Mouse (Mus musculus): Measurements from ENCODE around the gene Dtx4.
"Not testable (repeated sequence)": the region's sequence is repeated elsewhere in the genome, so short reads cannot be mapped to it uniquely, and the experiment has no call there.

Gene Dtx4

DNA sequence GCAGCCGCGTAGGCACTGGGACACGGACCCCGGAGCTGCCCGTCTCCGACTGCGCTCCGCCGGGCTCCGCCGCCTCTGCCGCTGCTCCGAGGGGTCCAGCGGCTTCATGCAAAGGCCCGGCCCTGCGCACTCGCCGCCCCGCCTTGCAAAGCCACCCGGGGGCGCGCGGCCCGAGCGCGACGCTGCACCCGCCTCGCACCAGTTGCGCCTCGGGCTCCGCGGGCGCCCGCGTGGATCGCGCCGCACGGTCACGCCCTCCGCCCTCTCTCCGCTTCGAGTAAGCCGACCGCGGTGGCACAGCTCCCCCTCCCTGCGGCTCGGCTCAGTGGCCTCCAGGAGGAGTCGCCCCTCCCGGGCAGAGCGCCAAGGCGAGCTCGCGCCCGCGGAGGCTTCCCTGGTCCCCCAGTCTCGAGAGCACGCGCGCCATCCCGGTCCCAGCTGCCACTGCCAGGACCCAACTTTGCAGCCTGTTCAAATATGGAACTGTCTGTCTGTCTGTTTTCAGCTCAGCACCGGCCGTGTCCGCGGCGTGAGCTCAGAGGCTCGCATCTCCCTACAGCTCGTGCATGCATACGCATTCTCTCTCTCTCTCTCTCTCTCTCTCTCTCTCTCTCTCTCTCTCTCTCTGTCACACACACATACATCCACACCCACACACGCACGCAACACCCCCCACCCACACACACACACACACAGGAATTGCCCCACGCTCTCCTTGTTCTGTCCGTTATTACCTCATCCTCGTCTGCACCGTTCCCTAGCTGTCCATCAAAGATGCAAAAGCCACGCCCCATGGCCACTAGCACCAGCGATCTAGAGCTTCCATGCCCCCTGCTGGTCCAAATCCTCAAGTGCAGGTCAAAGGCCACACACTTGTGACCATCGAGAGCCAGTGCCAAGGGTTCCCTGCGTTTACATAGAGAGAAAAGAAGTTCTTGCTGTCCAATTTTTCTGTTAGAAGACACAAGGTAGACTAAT lies at the start of gene Dtx4:
Gene Dtx4 (minus strand): TSS at position 85 of the 978 bp plus-strand sequence.
- peak; percentile 97 for DNase-seq

DNA sequence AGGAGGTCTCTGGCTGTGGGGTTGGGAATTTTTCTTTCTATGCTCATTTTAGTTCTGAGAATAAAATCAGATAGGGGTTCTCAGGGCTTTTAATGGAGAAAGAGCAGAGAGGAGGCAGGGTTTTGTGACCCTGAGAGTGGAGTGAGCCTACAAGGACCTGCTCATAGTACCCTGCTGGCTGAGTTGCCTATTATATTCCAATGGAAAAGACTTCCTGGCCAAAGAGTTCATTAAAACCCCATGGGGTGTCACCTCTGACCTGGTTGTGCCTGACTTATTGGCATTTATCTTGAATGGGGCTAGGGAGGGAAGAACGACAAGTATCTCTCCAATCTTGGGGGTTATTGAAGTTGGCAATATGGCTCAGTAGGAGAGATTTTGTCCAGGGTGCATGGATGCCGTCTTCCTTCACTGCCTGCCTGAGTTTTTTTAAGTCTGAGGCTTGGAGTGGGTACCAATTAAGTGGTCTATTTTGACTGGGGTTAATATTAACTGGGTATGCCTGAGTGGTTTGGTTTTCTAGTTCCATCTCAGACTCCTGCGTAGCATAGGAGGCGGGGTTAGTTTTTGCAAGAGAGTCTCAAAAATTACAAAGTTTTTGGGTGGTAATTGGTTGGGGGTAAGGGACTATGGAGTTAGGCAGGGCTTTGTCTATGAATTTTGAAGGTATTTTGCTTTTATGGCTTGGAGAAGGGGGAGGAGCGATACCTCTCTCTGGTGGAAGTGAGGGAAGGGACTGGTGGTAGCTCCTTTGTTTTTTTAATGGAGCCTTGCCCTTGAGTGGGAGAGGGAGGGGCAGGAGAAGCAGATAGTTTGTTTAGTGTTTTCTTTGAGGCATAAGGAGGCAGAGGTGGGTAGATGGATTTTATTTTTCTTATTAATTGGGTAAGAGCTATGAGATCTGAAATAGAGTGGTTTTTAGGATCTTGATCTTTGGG lies 49.0 kb upstream of the Dtx4 start:
- DNase-seq, result no peak

DNA sequence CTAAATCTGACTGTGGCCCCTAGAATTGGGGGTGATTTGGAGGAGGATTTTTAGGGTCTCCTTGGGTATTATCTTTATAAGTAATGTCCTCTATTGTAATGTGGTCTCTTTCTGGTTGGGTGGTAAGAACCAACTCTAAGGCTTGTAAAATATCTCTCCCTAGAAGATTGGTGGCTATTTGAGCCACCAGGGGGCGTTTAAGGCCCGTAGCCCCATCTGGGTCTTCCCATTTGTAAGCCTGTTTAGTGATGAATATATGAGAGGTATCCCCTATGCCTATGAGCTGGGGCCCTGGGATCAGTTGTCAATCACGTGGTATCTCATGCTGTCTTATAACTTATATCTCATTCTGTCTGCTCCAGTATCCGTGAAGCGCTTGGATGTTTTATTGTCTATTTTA lies 47.9 kb upstream of the Dtx4 start:
- DNase-seq, result no peak

DNA sequence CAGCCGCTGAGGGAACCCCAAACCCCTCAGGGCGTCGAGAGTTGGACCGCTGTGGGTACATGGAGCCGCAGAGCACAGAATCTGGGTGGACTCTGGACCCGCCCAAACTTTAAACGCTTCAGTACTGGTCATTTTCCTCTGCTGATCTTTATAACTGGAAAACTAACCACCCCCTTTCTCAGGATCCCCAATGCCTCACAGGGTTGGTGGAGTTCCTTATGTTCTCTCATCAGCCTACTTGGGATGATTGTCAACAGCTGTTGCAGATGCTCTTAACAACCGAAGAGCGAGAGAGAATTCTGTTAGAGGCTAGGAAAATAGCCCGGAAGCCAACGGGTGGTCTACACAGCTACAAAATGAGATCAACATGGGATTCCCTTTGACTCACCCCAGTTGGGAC lies 44.2 kb upstream of the Dtx4 start, which contains the start of gene Fam111a:
Gene Fam111a (plus strand): TSS at position 301 of the 400 bp plus-strand sequence.
- DNase-seq, result not testable (repeated sequence)

DNA sequence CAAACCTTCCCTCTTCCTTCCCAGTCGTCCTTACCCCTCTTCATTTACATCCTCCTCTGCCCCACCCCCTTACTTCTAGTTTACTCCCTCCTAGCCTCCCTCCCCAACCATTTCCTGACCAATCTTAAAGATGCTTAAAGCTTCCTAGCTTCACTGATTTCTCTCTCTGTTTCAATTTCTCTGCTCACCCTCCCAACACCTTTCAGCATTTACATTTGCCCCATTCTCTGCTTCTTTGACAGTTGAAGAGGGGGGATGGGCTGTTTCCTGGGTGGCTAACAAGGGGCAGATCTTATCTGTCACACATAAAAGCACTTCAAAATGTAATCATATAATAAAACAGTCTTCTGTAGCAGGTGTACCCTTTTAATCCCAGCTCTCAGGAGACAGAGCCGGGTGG lies 40.4 kb upstream of the Dtx4 start:
- no peak for DNase-seq

DNA sequence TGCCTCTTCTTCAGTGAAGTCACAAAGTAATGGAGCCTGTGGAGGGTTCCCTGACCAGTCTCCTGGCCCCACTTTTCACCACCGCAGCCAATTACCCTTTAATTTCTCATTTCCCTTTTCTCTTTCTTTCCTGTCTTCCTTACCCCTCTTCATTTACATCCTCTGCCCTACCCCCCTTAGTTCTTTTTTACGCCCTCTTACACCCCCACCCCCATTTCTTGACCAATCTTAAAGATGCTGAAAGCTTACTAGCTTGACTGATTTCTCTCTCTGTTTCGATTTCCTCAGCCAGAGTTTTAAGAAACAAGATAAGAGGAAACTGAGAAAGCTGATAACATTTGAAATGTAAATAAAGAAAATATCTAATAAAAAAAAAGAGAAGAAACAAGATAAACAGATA lies 39.5 kb upstream of the Dtx4 start:
- DNase-seq, result no peak

DNA sequence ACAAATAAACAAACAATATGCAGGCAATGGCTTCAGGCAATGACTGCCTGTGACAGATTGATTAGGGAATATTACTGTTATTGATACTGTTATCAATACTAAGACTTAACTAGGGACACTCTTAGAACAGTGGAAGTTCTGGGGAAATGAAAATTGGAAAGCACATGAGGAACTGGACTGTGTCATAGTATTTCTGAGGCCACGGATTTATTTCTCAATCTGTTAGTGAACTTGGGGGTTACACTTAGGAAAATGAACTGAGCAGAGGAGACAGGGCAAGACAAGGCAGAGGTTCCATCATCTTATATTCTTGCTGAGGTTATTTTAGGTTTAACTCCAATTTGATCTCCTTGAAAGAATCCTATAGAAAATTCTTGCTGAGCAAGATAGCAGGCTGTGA lies 38.7 kb upstream of the Dtx4 start:
- no peak for DNase-seq

DNA sequence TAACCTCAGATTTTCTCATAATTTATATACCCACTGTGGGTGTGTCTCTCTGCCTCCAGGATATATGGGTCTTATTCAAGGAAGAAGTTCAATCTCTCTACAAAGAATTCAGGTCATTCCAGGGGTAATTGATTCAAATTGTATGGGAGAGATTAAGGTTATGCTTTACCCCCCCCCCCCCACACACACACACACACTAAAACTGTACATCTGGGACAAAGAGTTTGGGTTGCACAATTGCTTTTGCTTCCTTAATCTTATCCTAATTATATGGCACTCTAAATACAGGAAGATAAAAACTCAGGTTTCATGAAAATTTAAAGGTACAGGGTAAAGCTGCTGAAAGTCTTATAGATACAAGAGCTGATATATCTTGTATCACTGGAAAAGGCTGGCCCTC lies 35.9 kb upstream of the Dtx4 start:
- DNase-seq, result no peak

DNA sequence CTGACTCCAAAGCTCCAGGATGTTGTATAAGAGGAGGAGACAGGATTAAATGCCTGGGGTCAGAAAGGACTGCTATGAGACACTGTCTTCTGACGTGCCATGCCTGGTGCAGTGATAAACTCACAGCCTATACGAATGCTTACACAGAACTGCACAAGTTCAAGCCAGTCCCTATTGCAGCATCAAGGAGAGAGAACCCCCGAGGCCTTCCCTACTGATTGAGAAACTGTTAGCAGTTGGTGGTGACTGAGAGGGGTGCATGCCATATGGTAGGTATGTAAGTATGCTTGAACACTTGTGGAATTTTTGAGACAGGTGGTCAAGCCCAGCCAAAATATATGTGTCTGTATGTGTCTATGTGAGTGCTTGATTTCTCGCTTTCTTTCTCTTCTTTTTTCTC lies 22.1 kb upstream of the Dtx4 start:
- DNase-seq, result no peak

DNA sequence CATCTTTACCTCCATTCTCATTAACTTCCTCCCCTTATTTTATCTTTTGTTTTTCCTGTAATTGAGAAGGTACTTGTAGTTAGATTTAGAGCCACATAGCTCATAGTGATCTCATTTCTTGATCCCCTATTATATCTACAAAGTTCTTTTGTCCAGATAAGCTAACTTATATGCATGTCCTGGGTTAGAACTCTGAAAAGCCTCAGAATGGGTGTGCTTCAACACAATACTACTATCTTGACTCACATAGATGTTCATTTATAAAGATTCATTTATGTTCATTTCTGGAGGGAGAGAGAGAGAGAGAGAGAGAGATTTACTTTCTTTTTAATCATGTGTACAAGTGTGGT lies 17.3 kb upstream of the Dtx4 start:
- no peak for DNase-seq

DNA sequence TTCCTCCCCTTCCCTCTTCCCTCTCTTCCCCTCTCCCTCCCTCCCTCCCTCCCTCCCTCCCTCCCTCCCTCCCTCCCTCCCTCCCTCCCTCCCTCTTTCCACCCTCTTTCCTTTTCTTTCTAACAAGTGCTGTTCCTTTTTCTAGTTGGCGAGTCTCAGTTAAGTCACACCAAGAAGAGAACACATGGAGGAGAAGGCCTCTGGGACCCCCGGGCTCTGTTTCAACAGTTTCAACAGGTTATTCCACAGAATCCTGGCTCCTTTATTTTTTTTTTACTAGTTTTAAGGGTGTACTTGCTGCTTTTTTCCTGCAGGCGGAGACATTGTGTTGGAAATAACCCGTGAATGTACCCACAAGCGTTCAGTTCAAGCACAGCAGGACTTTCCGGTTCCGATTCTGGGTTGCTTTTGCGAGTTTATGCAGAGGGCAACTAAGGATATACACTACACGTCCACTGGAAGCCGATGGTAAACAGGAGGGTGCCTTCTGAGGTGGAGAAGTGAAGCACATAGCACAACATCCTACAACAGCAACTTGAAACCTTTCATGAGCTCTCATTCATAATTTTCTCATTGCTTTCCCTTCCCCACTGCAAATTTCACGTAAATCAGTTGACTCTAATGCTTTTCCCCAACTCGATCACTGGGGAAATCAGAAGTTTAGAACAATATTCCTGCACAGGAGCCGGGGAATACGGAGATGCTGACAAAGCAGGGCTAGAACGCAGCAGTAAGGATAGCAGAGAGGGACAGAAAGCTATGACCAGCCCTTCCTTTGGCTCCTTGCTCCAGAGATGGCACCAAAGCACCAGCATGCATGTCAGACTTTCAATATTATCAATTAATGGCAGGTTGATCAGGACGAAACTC lies 16.7 kb upstream of the Dtx4 start:
- peak; percentile 68 for DNase-seq

DNA sequence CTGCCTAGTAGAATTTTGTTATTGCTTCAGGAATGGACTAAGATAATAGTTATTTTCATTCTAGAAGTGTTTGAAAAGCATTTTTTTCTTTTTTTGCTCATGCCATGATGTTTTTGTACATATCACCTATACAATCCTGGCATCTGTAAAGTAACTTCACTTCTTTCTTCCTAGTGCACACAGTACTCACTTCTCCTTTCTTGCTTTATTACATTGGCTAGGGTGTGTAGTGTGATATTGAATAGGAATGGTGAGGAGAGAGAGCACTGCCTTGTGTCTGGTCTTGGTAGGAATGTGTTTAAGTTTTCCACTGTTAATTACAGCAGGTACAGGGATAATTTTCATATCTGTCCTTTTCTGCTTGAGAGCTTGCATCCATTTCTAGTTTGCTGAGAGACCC lies 13.4 kb upstream of the Dtx4 start:
- no peak for DNase-seq

DNA sequence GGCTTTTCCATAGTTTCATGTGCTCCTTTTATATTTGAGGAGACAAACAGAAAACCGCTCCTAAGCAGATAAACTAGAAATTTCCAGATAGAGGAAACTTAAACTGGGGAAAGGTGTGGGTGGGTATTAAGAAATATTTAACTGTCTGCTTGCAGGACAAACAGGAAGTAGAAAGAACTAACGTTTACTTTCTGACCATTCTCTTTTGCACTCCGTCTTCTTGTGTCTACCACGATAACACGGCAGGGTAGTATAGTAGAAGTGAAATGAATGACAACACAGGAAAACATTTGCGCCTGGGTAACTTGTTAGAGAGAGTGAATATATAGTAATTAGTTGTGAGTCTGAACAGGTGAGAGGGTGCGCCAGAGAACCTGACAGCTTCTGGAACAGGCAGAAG lies 1.5 kb upstream of the Dtx4 start:
- no peak for DNase-seq

DNA sequence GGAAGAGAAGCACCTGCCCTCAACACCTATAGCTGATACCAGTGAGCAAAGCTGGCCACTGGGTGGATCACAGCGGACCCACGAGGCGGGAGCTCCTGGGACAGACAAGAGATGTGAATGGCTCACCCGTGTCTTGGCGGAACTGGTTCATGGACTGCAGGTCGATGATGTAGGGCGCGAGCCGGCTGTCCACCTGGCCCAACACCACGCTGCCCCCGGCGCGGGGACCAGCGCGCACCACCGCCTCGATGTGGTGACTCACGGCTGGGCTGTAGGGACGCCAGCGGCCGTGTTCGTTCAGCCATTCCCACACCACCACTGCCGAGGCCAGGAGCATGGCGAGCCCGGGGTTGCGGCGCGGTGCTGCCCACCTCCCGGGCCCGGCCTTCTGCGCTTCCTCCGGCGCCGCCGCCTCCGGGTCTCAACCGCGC lies 358 bp downstream of the Dtx4 start:
- peak; percentile 68 for DNase-seq

DNA sequence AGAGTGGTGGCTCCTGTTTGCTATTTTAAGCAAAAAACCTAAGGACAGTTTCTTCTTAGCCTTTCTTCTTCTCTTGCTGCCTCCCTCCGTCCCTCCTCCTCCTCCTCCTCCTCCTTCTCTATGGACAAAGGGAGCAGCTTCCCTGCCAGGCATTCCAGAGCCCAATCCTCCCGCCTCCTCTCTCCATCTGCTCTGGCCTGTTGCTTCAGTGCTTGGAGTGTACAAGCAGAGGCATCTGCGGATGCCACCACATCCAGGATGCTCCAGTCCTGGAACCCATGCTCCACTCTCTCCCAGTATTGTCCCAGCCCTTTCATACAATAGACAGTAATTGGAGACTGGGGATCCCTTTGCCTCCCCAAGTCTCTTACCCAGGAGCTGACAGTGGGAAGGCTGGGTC lies 1.1 kb downstream of the Dtx4 start:
- DNase-seq, result peak; percentile 63

DNA sequence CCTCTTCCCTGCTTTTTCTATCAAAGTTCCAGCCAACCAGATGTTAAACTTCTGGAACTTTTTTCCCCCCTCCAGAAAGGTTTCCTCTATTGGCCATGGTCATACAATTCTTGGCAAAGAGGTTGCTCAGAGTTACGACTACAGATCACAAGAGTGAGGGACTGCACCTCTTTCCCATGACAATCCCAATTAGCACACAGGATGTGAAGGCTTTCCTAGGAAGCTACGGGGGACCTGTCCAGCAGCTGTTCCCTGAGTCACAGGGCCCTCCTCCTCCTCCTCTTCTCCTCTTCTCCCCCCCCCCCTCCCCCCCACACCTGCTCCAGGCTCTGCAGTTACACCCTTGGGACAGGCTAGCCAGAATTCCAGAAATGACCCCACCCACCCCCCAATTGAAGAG lies 1.8 kb downstream of the Dtx4 start:
- DNase-seq, result no peak

DNA sequence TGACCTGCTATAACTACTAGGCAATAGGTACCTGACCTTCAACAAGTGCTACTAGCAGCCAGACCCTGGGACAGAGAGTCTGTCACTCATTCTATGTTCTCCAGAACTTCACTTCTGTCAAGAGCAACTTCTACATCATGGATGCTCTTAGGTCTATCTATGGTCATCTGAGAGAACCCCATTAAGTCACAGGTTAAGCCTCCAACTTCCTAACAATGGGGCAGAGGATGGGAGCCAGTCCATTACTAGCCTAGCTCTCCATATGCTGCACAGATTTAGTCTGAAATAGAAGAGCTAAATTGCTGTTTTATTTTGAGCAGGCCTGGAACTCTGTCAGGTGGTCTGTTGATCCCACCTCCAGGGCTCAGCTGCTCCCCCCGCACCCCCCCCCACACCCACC lies 2.3 kb downstream of the Dtx4 start:
- DNase-seq, result no peak

DNA sequence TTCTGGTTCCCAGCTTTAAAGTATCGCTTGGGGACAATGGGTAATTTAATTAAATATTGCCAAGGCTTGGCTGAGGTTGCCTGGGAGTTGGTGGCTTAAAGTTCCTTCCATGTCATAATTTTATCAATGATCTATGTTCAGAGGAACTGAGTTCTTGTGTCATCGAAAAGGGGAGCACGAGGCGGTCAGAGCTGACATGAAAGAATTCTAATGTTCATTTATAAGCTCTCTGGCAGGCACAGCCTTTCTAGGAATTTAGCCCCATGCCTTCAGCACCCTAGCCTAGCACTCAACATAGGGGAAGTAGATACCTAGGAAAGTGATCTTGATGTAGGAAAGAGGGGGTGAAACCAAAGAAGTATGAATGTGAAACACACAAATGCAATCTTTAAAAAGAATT lies 2.9 kb downstream of the Dtx4 start:
- no peak for DNase-seq

DNA sequence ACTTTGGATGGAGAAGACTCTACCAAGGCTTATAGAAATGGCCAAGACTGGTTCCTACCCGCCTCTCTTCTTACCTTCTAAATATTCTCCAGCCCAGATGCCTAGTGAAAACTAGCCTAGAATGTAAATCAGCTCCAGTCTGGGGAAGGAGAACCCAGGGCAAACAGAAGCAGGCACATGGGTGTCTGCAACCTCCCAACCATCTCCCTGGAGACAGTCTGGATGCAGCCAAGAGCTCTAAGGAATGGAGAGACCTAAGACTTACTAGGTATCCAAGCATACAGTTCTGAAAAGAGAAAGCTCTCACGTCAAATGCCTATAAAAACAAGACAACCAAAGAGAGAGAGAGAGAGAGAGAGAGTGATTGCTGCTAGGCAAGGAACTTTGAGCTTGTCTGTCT lies 3.3 kb downstream of the Dtx4 start:
- DNase-seq, result no peak

DNA sequence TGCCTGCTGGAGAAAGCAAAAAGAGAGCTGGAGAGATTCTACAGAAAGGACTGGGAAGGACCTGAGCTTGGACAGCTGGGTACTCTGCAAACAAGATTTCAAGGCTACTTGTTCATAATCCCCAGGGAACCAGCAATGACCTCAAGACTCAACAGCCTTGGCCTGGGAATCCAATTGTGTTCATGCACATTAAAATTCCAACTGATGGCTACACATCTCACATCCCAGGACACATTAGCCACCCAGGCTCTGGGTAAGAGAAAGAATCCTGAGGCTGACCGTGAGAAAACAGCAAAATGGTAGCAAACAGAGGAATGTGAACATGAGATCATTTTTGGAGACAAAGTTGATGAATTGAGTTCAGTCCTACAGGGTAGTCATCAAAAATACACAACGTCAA lies 5.0 kb downstream of the Dtx4 start:
- no peak for DNase-seq

DNA sequence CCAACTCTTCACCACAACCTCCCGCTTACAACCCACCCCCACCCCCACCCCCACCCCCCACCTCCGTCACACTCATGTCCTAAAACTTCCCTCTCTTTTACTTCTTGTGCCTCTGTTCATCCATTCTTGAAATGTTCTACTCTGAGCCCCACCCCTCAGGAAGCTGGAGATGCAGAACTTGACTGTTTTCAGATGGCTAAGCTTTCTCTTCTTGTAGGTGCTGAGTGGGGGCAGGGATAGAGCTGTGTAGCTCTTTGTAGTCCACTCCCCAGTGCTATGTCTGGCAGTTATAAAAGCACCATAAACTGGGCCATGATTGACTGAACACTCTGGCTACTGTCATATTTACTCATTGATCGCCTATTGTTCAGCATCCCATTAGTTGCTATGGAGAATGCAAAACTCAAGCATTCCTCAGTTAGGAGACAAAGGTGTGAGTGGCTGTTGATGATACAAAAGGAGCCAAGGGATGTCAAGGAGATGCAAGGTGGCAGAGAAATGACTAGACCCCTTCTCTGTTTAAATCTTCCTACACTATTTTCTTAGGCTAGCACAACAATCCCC lies 6.2 kb downstream of the Dtx4 start:
- no peak for DNase-seq

DNA sequence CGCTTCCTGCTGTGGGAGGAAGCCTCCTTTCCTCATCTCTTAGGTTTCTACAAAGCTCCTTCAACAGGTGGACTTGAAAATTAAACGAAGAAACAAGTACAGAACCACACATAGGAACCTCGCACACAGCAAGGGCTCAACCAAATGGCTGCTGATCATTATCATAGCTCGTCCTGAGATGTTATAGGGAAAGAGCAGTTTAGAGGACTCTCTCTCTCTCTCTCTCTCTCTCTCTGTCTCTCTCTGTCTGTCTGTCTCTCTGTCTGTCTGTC lies 7.1 kb downstream of the Dtx4 start:
- DNase-seq, result no peak

Data from cerebellum, adult 9-10 months (tissue).